Mouse (Mus musculus) heart, adult 2 months (tissue): ENCODE results near the gene Fkbp1a.

Experiments
- CTCF ChIP-seq: fragments of 200-600 bp; IDR thresholded peaks from 2 replicates; pipeline ENCODE4 v1.8.1; 2022; ENCODE audit warnings: antibody characterized with exemption, mild to moderate bottlenecking, moderate library complexity
- POLR2A ChIP-seq: fragments of 200-500 bp; IDR thresholded peaks from 2 replicates; pipeline ENCODE4 v1.6.1; 2011; ENCODE audit warnings: mild to moderate bottlenecking, low read depth, low read length, control low read depth; ENCODE audit not compliant: insufficient read depth

DNA sequence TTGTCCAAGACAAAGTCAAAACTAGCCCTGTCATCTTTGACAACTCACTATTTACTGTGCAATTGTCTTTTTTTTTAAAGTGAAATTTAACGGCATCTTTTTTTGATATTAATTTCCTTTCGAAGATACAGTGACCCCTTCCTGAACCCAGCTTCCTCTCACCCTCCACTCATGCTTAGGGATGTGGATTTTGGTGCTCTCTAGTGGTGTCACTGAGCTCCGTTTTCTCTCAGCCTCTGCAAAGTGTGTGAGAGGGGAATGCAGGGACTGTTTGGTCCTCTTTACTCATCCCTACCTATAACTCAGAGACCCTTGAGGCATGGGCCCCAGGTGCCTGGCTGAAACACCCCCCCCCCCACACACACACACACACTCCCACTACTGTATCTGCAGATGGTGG is 43.7 kb downstream of the Fkbp1a start:
- TF ChIP-seq CTCF = peak; percentile 38
- TF ChIP-seq POLR2A = no peak
